Mouse (Mus musculus): Measurements from ENCODE around the gene Tiprl.

DNA sequence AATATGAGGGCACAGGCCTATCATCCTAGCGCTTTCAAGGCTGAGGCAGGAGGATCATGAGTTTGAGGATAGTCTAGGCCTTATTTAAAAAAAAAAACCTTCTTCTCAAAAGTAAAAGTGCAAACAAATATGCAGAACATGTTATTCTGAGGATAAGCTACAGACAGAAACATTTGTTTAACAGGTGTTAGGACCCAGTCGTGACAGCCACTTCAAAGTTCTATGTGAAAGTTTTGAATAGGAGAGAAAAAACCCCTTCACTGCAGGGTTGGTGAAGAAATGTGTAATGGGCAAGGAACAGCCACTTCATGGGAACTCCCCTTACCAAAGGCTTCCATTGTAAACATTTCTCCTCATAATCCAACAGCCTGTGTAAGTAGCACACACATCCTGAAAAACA, 13.8 kb upstream of the Tiprl start:
- no peak for TF ChIP-seq CTCF (IDR thresholded peaks at IDR 0.05; ENCODE audit: low read depth, low read length)
- no peak for TF ChIP-seq POLR2A (IDR thresholded peaks at IDR 0.05; ENCODE audit: borderline replicate concordance, low read depth, low read length)
